Mouse (Mus musculus): Measurements from ENCODE around the gene Smurf1. TPM values are rescaled to one million over a fixed set of nuclear protein-coding genes. Genes with fewer than 3 reads are reported as not detected.

Smurf1 gene
- total RNA-seq (2018; cell fraction: chromatin; rRNA removed), result 10 to 100 TPM; 12.0 to 77.3 (median 26.5) TPM
- 10 to 100 TPM; 16.1 to 26.5 (median 20.6) TPM for total RNA-seq (2018; cell fraction: cytosol; rRNA removed)
- total RNA-seq (2018; cell fraction: nucleus; rRNA removed), result 10 to 100 TPM; 13.4 to 34.7 (median 23.1) TPM
- polyA plus RNA-seq (2018), result 11.3 to 16.6 TPM (median 16.6 TPM) in 3 replicates

DNA sequence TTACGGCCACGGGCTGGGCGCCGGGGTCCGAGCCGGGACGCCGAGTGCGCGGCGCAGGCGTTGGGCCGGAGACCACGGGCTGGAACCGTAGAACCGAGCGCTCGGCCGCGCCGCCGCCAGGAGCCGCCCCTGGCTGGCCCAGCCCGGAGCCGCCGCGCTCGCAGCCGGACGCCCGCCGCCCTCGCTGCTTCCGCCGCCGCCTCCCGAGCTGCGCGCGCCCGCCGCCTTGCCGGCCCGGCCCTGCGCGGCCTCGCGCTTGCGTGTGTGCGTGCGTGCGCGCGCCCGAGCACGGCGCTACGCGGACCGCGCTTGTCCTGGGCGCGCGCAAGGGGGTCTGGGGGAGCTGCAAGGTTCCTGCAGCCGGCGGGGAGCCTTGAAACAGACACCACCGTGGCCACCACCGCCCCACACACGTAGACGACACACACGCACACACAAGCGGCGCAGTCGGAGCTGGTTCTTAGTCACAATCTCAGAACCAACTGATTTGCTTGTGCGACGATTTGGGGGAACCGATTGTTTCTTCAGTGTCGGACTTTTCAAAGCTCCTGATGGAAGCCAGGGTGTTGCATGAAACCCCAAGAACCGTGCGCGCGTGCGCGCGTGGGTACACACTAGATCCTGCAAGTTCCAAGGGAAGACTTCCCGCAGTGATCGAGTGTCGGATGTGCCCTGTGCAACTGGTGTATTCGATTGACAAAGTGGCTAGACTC, at the start of gene Smurf1:
TSS of gene Smurf1 (minus strand) at position 209 of the 713 bp plus-strand sequence.
- Histone ChIP-seq H3K36me3 (ENCODE audit: inconsistent target) (no peaks in the 10 kb centered on the region), H3K4me3 (ENCODE audit: inconsistent target) (peak within 1 kb of the TSS; percentile 39), H3K79me2 (ENCODE audit: inconsistent target) (peaks cover 25% of the 10 kb centered on the region), H3K27ac (no peak within 1 kb of the TSS)
- WGBS (ENCODE audit: missing documents), result under 1% methylated on average over 88 of the region's 89 CpGs

GRCm38 (mm10) chr5:145014278-145014677, 48.6 kb upstream of the Smurf1 start:
- Histone ChIP-seq H3K79me2 (ENCODE audit: inconsistent target) (no peaks in the 10 kb centered on the region), H3K4me3 (ENCODE audit: inconsistent target) (no peak overlapping the region), H3K36me3 (ENCODE audit: inconsistent target) (no peaks in the 10 kb centered on the region), H3K27ac (no peak overlapping the region)
- WGBS (ENCODE audit: missing documents), result 88% methylated on average over 1 of the region's 1 CpGs

DNA sequence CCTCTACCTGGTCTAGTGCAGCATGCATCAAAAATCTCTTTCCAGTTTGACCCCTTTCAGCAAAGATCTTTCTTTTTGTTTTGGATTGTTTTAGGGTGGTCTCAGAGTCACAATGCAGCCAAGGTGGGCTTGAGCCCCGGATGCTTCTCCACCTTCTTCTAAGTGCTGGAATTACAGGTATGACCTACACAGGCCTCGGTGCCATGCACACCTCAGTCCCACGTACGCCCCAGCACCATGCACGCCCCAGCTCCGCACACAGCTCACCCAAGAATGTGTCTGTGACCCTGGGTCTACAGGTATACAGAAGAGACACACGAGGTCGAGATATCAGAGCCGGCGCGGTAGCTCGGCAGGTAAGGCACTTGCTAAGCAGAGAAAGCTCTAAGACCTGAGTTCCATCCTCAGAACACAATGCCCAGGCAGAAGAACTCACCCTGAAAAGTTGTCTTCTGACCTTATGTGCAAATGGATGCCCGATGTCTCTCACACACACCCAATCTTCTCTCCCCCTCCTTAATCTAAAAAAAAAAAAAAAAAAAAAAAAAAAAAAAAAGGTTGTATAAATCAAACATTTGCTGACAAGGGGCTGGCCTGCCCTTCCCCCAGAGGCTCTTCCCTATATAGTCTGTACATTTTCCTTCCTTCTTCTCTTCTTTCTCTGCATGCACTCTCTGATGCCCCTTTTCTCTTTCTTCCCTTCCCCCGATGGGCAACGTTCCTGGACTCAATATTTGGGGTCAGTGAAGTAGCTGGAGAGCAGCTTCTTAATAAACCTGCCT, 43.4 kb upstream of the Smurf1 start:
- Histone ChIP-seq H3K4me3 (ENCODE audit: inconsistent target) (no peak overlapping the region), H3K27ac (no peak overlapping the region), H3K79me2 (ENCODE audit: inconsistent target) (no peaks in the 10 kb centered on the region), H3K36me3 (ENCODE audit: inconsistent target) (no peaks in the 10 kb centered on the region)
- 91% methylated on average over 13 of the region's 15 CpGs for WGBS (ENCODE audit: missing documents)

DNA sequence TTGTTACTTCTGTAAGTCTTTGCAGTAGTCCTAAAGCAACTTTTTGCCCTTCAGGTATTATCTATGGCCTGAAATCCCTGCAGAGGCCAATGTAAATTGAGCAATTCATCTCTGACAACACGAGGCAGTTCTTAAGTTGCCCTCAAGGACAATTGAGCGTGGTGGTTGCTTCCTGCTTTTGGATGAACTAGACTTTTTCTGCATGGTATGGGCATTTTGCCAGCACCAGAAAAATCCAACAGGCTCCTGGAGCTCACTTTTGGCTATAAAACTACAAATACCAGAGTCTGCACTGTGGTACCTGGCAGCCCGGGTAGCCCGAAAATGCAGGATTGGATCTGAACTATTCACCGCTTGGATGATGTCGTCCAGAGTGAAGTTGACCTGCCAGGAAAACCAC, 39.9 kb upstream of the Smurf1 start:
- H3K36me3 ChIP-seq (ENCODE audit: inconsistent target), result no peaks in the 10 kb centered on the region
- WGBS (ENCODE audit: missing documents), result 66% methylated on average over 6 of the region's 6 CpGs
- H3K4me3 ChIP-seq (ENCODE audit: inconsistent target), result no peak overlapping the region
- H3K79me2 ChIP-seq (ENCODE audit: inconsistent target), result no peaks in the 10 kb centered on the region
- no peak overlapping the region for H3K27ac ChIP-seq

- no peak overlapping the region for H3K4me3 ChIP-seq (ENCODE audit: inconsistent target)
- no peak overlapping the region for H3K27ac ChIP-seq
- H3K36me3 ChIP-seq (ENCODE audit: inconsistent target), result no peaks in the 10 kb centered on the region
- no peaks in the 10 kb centered on the region for H3K79me2 ChIP-seq (ENCODE audit: inconsistent target)
- 89% methylated on average over 9 of the region's 9 CpGs for WGBS (ENCODE audit: missing documents)
Measured at GRCm38 (mm10) chr5:145004495-145004894, 38.8 kb upstream of the Smurf1 start.

- WGBS (ENCODE audit: missing documents), result 92% methylated on average over 3 of the region's 3 CpGs
- Histone ChIP-seq H3K36me3 (ENCODE audit: inconsistent target) (no peaks in the 10 kb centered on the region), H3K79me2 (ENCODE audit: inconsistent target) (no peaks in the 10 kb centered on the region), H3K4me3 (ENCODE audit: inconsistent target) (no peak overlapping the region), H3K27ac (no peak overlapping the region)
Measured at GRCm38 (mm10) chr5:145003362-145003761, 37.7 kb upstream of the Smurf1 start.

DNA sequence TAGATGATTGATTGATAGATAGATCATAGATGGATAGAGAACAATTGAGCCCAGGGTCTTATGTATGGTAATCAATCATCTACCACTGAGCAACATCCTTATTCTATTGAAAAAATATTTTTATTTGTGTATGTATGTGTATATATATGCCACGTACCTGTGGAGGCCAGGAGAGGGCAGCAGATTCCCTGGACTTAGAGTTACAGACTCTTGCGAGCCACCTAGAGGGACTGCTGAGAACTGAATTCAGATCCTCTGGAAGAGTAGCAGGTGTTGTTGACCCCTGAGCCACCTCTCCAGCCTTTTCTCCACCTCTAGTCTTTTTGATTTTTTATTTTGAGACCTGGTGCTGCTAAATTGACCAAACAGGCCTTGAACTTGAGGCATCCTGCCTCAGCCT, 32.8 kb upstream of the Smurf1 start:
- WGBS (ENCODE audit: missing documents), result 90% methylated on average over 2 of the region's 2 CpGs

DNA sequence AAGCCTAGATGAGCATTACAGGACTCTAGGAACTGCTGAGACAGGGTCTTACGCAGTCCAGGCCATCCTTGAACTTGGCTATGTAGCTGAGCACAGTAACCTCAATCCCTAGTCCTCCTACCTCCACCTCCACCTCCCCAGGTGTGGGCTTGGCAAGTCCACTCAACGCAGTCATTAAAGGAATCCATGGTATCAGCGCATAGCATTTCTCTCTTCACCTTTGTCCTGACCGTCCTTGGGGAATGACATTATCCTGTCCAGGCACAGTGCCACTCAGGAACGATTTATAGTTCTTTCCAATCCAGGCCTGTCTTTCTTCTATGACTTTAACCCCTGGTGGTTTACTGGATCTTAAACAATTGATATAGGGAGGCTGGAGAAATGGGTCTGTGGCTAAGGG, 24.8 kb upstream of the Smurf1 start:
- H3K27ac ChIP-seq, result no peak overlapping the region
- WGBS (ENCODE audit: missing documents), result 91% methylated on average over 5 of the region's 5 CpGs
- no peaks in the 10 kb centered on the region for H3K79me2 ChIP-seq (ENCODE audit: inconsistent target)
- H3K36me3 ChIP-seq (ENCODE audit: inconsistent target), result no peaks in the 10 kb centered on the region
- no peak overlapping the region for H3K4me3 ChIP-seq (ENCODE audit: inconsistent target)

More for the DNA sequence above, 32.8 kb upstream of the Smurf1 start:
- no peak overlapping the region for H3K4me3 ChIP-seq (ENCODE audit: inconsistent target)
- no peak overlapping the region for H3K27ac ChIP-seq
- no peaks in the 10 kb centered on the region for H3K36me3 ChIP-seq (ENCODE audit: inconsistent target)
- no peaks in the 10 kb centered on the region for H3K79me2 ChIP-seq (ENCODE audit: inconsistent target)

DNA sequence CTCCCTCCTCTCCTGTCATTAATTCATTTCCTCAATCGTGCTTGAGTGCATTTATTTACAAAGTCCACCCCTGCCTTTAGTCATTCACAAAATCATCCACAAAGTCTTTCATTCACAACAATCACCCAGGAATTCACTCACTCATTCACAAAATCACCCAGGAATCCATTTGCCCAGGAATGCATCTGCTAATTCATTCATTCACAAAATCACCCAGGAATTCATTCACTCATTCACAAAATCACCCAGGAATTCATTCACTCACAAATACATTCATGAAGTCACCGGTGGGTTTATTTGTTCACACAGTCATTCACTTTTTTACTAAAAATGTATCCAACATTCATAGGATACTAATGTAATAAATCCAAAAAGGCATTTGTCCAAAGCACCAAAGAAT, 24.4 kb upstream of the Smurf1 start:
- H3K27ac ChIP-seq, result no peak overlapping the region
- no peak overlapping the region for H3K4me3 ChIP-seq (ENCODE audit: inconsistent target)
- no peaks in the 10 kb centered on the region for H3K79me2 ChIP-seq (ENCODE audit: inconsistent target)
- no peaks in the 10 kb centered on the region for H3K36me3 ChIP-seq (ENCODE audit: inconsistent target)
- WGBS (ENCODE audit: missing documents), result 92% methylated on average over 1 of the region's 2 CpGs

GRCm38 (mm10) chr5:144989061-144989405, 23.4 kb upstream of the Smurf1 start:
- Histone ChIP-seq H3K4me3 (ENCODE audit: inconsistent target) (no peak overlapping the region), H3K79me2 (ENCODE audit: inconsistent target) (no peaks in the 10 kb centered on the region), H3K27ac (no peak overlapping the region), H3K36me3 (ENCODE audit: inconsistent target) (no peaks in the 10 kb centered on the region)
- 90% methylated on average over 4 of the region's 4 CpGs for WGBS (ENCODE audit: missing documents)

DNA sequence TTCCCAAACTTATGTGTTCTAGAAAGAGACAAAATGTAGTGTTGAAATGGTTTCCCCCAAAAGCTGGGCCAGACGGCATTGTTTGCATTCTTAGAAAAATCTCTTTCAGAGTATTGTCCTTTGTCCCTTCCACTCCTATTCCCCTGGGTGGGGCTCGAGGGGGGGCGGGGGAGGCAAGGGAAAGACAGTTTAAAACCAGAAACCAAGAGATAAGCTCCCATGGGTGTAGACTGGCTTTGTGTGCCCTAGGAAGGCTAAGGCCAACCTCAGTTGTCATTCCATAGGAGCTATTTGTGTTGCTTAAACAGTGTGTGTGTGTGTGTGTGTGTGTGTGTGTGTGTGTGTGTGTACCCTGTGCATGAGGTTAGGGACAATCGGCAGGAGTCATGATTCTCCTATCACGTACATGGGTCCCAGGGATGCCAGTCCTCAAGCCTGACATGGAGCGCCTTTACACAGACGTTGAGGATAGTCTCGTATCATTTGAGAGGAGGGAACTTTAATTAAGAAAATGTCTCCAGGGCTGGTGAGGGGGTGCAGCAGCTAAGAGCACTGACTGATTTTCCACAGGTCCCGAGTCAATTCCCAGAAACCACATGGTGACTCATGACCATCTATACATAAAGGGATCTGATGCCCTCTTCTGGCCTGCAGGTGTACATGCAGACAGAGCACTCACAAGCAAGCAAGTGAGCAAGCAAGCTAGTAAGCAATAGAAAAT, 22.9 kb upstream of the Smurf1 start:
- no peak overlapping the region for H3K4me3 ChIP-seq (ENCODE audit: inconsistent target)
- no peak overlapping the region for H3K27ac ChIP-seq
- 55% methylated on average over 6 of the region's 9 CpGs for WGBS (ENCODE audit: missing documents)

DNA sequence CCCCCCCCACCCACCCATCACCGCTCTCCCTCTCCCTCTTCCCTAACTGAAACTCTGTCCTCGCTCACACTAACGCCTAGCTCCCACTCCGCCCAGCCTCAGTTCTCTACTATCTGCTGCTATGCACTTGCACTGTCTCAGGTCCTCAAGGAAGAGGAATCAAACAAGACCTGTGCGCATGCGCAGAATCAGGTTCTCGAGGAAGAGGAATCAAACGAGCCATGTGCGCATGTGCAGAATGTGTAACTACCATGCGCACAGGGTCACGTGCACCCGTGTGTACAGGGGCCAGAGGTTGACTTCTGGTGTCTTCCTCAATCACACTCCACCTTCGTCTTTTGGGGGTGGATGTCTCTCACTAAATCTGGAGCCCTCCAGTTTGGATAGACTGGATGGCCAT, 21.9 kb upstream of the Smurf1 start:
- Histone ChIP-seq H3K36me3 (ENCODE audit: inconsistent target) (no peaks in the 10 kb centered on the region), H3K79me2 (ENCODE audit: inconsistent target) (no peaks in the 10 kb centered on the region), H3K27ac (no peak overlapping the region), H3K4me3 (ENCODE audit: inconsistent target) (no peak overlapping the region)
- 90% methylated on average over 10 of the region's 13 CpGs for WGBS (ENCODE audit: missing documents)

More for the DNA sequence above, 22.9 kb upstream of the Smurf1 start:
- no peaks in the 10 kb centered on the region for H3K79me2 ChIP-seq (ENCODE audit: inconsistent target)
- no peaks in the 10 kb centered on the region for H3K36me3 ChIP-seq (ENCODE audit: inconsistent target)

DNA sequence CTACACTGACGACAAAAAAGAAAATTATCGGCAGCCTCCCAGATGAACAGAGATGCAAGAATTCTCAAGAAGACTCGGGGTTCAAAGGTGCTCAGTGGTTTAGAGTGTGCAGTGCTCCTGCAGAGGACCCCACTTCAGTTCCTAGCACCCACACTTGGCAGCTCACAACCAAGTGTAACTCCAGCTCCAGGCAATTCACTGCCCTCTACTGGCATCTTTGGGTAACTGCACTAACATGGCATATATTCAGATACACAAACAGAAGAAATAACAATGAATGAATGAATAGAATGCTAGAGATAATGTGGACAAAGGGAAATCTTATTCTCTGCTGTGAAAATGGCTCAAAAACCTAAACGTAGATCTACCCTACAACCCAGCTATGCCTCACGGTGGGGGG, 19.2 kb upstream of the Smurf1 start:
- no peaks in the 10 kb centered on the region for H3K79me2 ChIP-seq (ENCODE audit: inconsistent target)
- no peak overlapping the region for H3K4me3 ChIP-seq (ENCODE audit: inconsistent target)
- WGBS (ENCODE audit: missing documents), result 96% methylated on average over 5 of the region's 5 CpGs
- H3K27ac ChIP-seq, result no peak overlapping the region
- H3K36me3 ChIP-seq (ENCODE audit: inconsistent target), result no peaks in the 10 kb centered on the region

DNA sequence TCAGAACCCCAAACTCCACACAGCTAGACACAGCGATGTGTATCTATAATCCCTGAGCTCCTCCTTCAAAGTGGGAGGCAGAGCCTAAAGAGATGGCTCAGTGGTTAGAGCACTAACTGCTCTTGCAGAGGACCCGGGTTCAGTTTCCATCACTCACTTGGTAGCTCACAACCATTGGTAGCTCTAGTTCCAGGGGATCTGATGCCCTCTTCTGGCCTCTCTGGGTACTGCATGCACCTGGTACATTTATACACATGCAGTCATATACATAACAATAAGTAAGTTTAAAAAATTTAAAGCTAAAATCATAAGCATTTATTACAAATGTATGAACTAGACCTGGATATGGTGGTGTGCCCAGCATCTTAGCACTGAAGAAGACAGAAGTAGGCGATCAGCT, 17.6 kb upstream of the Smurf1 start:
- Histone ChIP-seq H3K36me3 (ENCODE audit: inconsistent target) (no peaks in the 10 kb centered on the region), H3K4me3 (ENCODE audit: inconsistent target) (no peak overlapping the region), H3K27ac (no peak overlapping the region), H3K79me2 (ENCODE audit: inconsistent target) (no peaks in the 10 kb centered on the region)
- WGBS (ENCODE audit: missing documents), result 94% methylated on average over 3 of the region's 3 CpGs

GRCm38 (mm10) chr5:144979110-144979509, 13.5 kb upstream of the Smurf1 start:
- 78% methylated on average over 6 of the region's 6 CpGs for WGBS (ENCODE audit: missing documents)
- Histone ChIP-seq H3K36me3 (ENCODE audit: inconsistent target) (no peaks in the 10 kb centered on the region), H3K4me3 (ENCODE audit: inconsistent target) (no peak overlapping the region), H3K79me2 (ENCODE audit: inconsistent target) (no peaks in the 10 kb centered on the region), H3K27ac (no peak overlapping the region)
